Mouse (Mus musculus): ENCODE data around the gene Rab3a.

Gene Rab3a

GRCm38 (mm10) chr8:70754043-70754870, at the start of gene Rab3a:
TSS of gene Rab3a (plus strand) at chr8:70754679.
- DNase-seq, result peak; percentile 94 to 99

- no peak for DNase-seq
Measured at GRCm38 (mm10) chr8:70708281-70708680, 46.2 kb upstream of the Rab3a start.

- DNase-seq, result no peak
Measured at GRCm38 (mm10) chr8:70709794-70710193, 44.7 kb upstream of the Rab3a start.

GRCm38 (mm10) chr8:70710296-70710695, 44.2 kb upstream of the Rab3a start:
- peak in 1 of 2 experiments; percentile 45 for DNase-seq

- no peak for DNase-seq
Measured at GRCm38 (mm10) chr8:70711041-70711440, 43.4 kb upstream of the Rab3a start.

GRCm38 (mm10) chr8:70713991-70714390, 40.5 kb upstream of the Rab3a start:
- no peak for DNase-seq

GRCm38 (mm10) chr8:70715086-70715485, 39.4 kb upstream of the Rab3a start:
- no peak for DNase-seq

GRCm38 (mm10) chr8:70716521-70717400, 37.7 kb upstream of the Rab3a start:
- DNase-seq, result no peak

- peak; percentile 78 to 86 for DNase-seq
Measured at GRCm38 (mm10) chr8:70718297-70718696, 36.2 kb upstream of the Rab3a start, which contains the start of gene Gm3336. TSS of gene Gm3336 (plus strand) at chr8:70718543.

- no peak for DNase-seq
Measured at GRCm38 (mm10) chr8:70719796-70720270, 34.6 kb upstream of the Rab3a start.

- peak; percentile 71 to 89 for DNase-seq
Measured at GRCm38 (mm10) chr8:70720739-70721138, 33.7 kb upstream of the Rab3a start.

GRCm38 (mm10) chr8:70721601-70722000, 32.9 kb upstream of the Rab3a start:
- DNase-seq, result no peak

GRCm38 (mm10) chr8:70723486-70724210, 30.8 kb upstream of the Rab3a start, which contains the start of gene Pde4c:
TSS of gene Pde4c (plus strand) at chr8:70723720.
- DNase-seq, result no peak

- DNase-seq, result no peak
Measured at GRCm38 (mm10) chr8:70724216-70724615, 30.3 kb upstream of the Rab3a start.

- DNase-seq, result no peak
Measured at GRCm38 (mm10) chr8:70725792-70726447, 28.6 kb upstream of the Rab3a start.

GRCm38 (mm10) chr8:70726721-70727120, 27.8 kb upstream of the Rab3a start:
- DNase-seq, result no peak

GRCm38 (mm10) chr8:70729808-70730475, 24.5 kb upstream of the Rab3a start:
- DNase-seq, result no peak

GRCm38 (mm10) chr8:70730956-70731355, 23.5 kb upstream of the Rab3a start:
- no peak for DNase-seq

- no peak for DNase-seq
Measured at GRCm38 (mm10) chr8:70737705-70738104, 16.8 kb upstream of the Rab3a start.

GRCm38 (mm10) chr8:70738211-70738610, 16.3 kb upstream of the Rab3a start:
- no peak for DNase-seq

- no peak for DNase-seq
Measured at GRCm38 (mm10) chr8:70741661-70742060, 12.8 kb upstream of the Rab3a start.

- no peak for DNase-seq
Measured at GRCm38 (mm10) chr8:70742176-70742575, 12.3 kb upstream of the Rab3a start.
